Mouse (Mus musculus) CH12.LX (cell line): ENCODE results near the gene Tubb5. TPM values are rescaled to one million over a fixed set of nuclear protein-coding genes. Genes with fewer than 3 reads are reported as not detected.

ENCODE experiments used
- DNase-seq: peaks from one replicate; pipeline ENCODE4 v3.0.0-alpha.2; 2013; ENCODE audit errors: extremely low read depth
- H3K27ac ChIP-seq: 2 replicates; pipeline ENCODE4 v1.5.1; 2012; ENCODE audit warnings: low read depth, mild to moderate bottlenecking, control low read depth, moderate library complexity; ENCODE audit not compliant: insufficient read depth
- H3K27me3 ChIP-seq: replicated peaks from 2 replicates; pipeline ENCODE3; 2012; ENCODE audit warnings: inconsistent platforms
- H3K36me3 ChIP-seq, 2 experiments: replicated peaks in 1 of 2; 2 replicates each; pipeline versions ENCODE3 to v1.6.1; 2012; ENCODE audit warnings: inconsistent platforms in 1 of 2, low read length in 1 of 2, mild to moderate bottlenecking in 1 of 2, mixed read lengths in 1 of 2, moderate library complexity in 1 of 2; ENCODE audit not compliant: control insufficient read depth in 1 of 2, insufficient read depth in 1 of 2
- H3K4me1 ChIP-seq, 2 experiments: 2 replicates each; pipeline ENCODE4 v1.6.1; 2012; ENCODE audit warnings: inconsistent platforms in 1 of 2, moderate library complexity in 1 of 2; ENCODE audit not compliant: insufficient read depth in 2 of 2, control insufficient read depth in 1 of 2
- H3K4me2 ChIP-seq: 2 replicates; pipeline ENCODE4 v1.6.1; 2012; ENCODE audit warnings: low read depth, mild to moderate bottlenecking, control low read depth; ENCODE audit not compliant: poor library complexity, insufficient read depth, severe bottlenecking
- H3K4me3 ChIP-seq, 3 experiments: fragments of 150-350 bp in 1 of 3; sonication (generic) in 1 of 3; replicated peaks in 1 of 3; 2 replicates each; pipeline versions ENCODE3 to v1.5.1; 2011 to 2012; ENCODE audit warnings: low read depth in 2 of 3, low read length in 2 of 3, mild to moderate bottlenecking in 2 of 3, moderate library complexity in 2 of 3, control low read depth in 1 of 3, improper control_type of control experiment in 1 of 3, inconsistent platforms in 1 of 3, mixed read lengths in 1 of 3; ENCODE audit not compliant: poor library complexity in 1 of 3
- H3K79me2 ChIP-seq: replicated peaks from 2 replicates; pipeline ENCODE4 v1.6.1; 2012; ENCODE audit warnings: mild to moderate bottlenecking, moderate library complexity; ENCODE audit not compliant: control insufficient read depth, poor library complexity, insufficient read depth, severe bottlenecking; ENCODE audit errors: extremely low read depth
- H3K9ac ChIP-seq: 2 replicates; pipeline ENCODE4 v1.6.1; 2012; ENCODE audit warnings: low read depth, mild to moderate bottlenecking, control low read depth, moderate library complexity; ENCODE audit not compliant: insufficient read depth
- H3K9me3 ChIP-seq: replicated peaks from 2 replicates; pipeline ENCODE3; 2012; ENCODE audit warnings: low read length, inconsistent platforms, mixed read lengths
- BHLHE40 ChIP-seq: IDR thresholded peaks from 2 replicates; pipeline ENCODE4 v1.6.1; 2011; ENCODE audit warnings: mild to moderate bottlenecking, low read depth, low read length, improper control_type of control experiment
- CHD2 ChIP-seq: IDR thresholded peaks from 2 replicates; pipeline ENCODE4 v1.6.1; 2011; ENCODE audit warnings: low read length, improper control_type of control experiment
- CTCF ChIP-seq, 2 experiments: IDR thresholded peaks in 1 of 2; conservative IDR thresholded peaks in 1 of 2; 2 replicates each; pipeline ENCODE4 v1.5.1; 2011 to 2012; ENCODE audit warnings: low read depth in 2 of 2, low read length in 2 of 2, improper control_type of control experiment in 1 of 2, inconsistent platforms in 1 of 2, mild to moderate bottlenecking in 1 of 2, moderate library complexity in 1 of 2
- ELF1 ChIP-seq: IDR thresholded peaks from 2 replicates; pipeline ENCODE4 v1.6.1; 2014; ENCODE audit warnings: low read depth, mild to moderate bottlenecking, inconsistent platforms, low read length, improper control_type of control experiment
- EP300 ChIP-seq: IDR thresholded peaks from 2 replicates; pipeline ENCODE4 v1.6.1; 2011; ENCODE audit warnings: low read length, improper control_type of control experiment
- GABPA ChIP-seq: IDR thresholded peaks from 2 replicates; pipeline ENCODE4 v1.6.1; 2012; ENCODE audit warnings: low read depth, low read length, improper control_type of control experiment, inconsistent platforms; ENCODE audit not compliant: insufficient replicate concordance
- JUN ChIP-seq: IDR thresholded peaks from 2 replicates; pipeline ENCODE4 v1.6.1; 2011; ENCODE audit warnings: low read depth, mild to moderate bottlenecking, low read length, improper control_type of control experiment, moderate library complexity; ENCODE audit not compliant: insufficient read depth
- KAT2A ChIP-seq: IDR thresholded peaks from 2 replicates; pipeline ENCODE4 v1.6.1; 2012; ENCODE audit warnings: low read length, improper control_type of control experiment, inconsistent platforms; ENCODE audit not compliant: insufficient replicate concordance
- MAFK ChIP-seq: IDR thresholded peaks from 2 replicates; pipeline ENCODE4 v1.6.1; 2011; ENCODE audit warnings: low read length, improper control_type of control experiment; ENCODE audit not compliant: insufficient replicate concordance
- MAZ ChIP-seq: IDR thresholded peaks from 2 replicates; pipeline ENCODE4 v1.6.1; 2012; ENCODE audit warnings: low read depth, mild to moderate bottlenecking, inconsistent platforms, low read length, improper control_type of control experiment, moderate library complexity
- MEF2A ChIP-seq: IDR thresholded peaks from 2 replicates; pipeline ENCODE4 v1.6.1; 2014; ENCODE audit warnings: low read depth, mild to moderate bottlenecking, inconsistent platforms, low read length, improper control_type of control experiment, borderline replicate concordance
- MXI1 ChIP-seq: IDR thresholded peaks from 2 replicates; pipeline ENCODE4 v1.6.1; 2011; ENCODE audit warnings: mild to moderate bottlenecking, low read depth, low read length, improper control_type of control experiment
- MYC ChIP-seq: IDR thresholded peaks from 2 replicates; pipeline ENCODE4 v1.6.1; 2011; ENCODE audit warnings: low read depth, mild to moderate bottlenecking, improper control_type of control experiment, low read length
- NELFE ChIP-seq: IDR thresholded peaks from 2 replicates; pipeline ENCODE4 v1.6.1; 2011; ENCODE audit warnings: low read depth, low read length, improper control_type of control experiment
- POLR2A ChIP-seq: IDR thresholded peaks from 2 replicates; pipeline ENCODE4 v1.6.1; 2011; ENCODE audit warnings: low read depth, mild to moderate bottlenecking, improper control_type of control experiment, low read length
- RAD21 ChIP-seq: IDR thresholded peaks from 2 replicates; pipeline ENCODE4 v1.6.1; 2011; ENCODE audit warnings: low read depth, mild to moderate bottlenecking, low read length, improper control_type of control experiment, moderate library complexity
- SIN3A ChIP-seq: IDR thresholded peaks from 2 replicates; pipeline ENCODE4 v1.6.1; 2012; ENCODE audit warnings: low read length, improper control_type of control experiment, inconsistent platforms
- SMC3 ChIP-seq: IDR thresholded peaks from 2 replicates; pipeline ENCODE4 v1.6.1; 2011; ENCODE audit warnings: low read depth, low read length, improper control_type of control experiment
- TBP ChIP-seq: conservative IDR thresholded peaks from 2 replicates; pipeline ENCODE4 v1.6.1; 2011; ENCODE audit warnings: low read depth, low read length, improper control_type of control experiment
- UBTF ChIP-seq: IDR thresholded peaks from 2 replicates; pipeline ENCODE4 v1.6.1; 2012; ENCODE audit warnings: low read depth, mild to moderate bottlenecking, inconsistent platforms, low read length, improper control_type of control experiment, moderate library complexity
- ZC3H11A ChIP-seq: IDR thresholded peaks from 2 replicates; pipeline ENCODE4 v1.6.1; 2012; ENCODE audit warnings: low read depth, mild to moderate bottlenecking, inconsistent platforms, low read length, improper control_type of control experiment
- ZKSCAN1 ChIP-seq: IDR thresholded peaks from 2 replicates; pipeline ENCODE4 v1.6.1; 2012; ENCODE audit warnings: low read depth, inconsistent platforms, low read length, improper control_type of control experiment, borderline replicate concordance
- ZMIZ1 ChIP-seq: IDR thresholded peaks from 2 replicates; pipeline ENCODE4 v1.6.1; 2012; ENCODE audit warnings: low read depth, mild to moderate bottlenecking, inconsistent platforms, low read length, improper control_type of control experiment
- ZNF384 ChIP-seq: IDR thresholded peaks from 2 replicates; pipeline ENCODE4 v1.6.1; 2012; ENCODE audit warnings: low read depth, low read length, improper control_type of control experiment, inconsistent platforms
- dilution Hi-C: fragments of 300-500 bp; cut with MboI; formaldehyde crosslinking; loops from 2 replicates; pipeline ENCODE4 v1.14.3; 2020; ENCODE audit warnings: low sequenced_read_pairs; ENCODE audit not compliant: extremely low pct_unique_long_range_greater_than_20kb, extremely low pct_ligation_motif_present
- in situ Hi-C: fragments of 300-500 bp; cut with MboI; formaldehyde crosslinking; loops from 3 replicates; pipeline ENCODE4 v1.14.3; 2019; ENCODE audit warnings: low sequenced_read_pairs, low pct_ligation_motif_present, low pct_unique_long_range_greater_than_20kb, mixed read lengths
- polyA plus RNA-seq: library from polyadenylated mRNA; unstranded; fragments of >175 nt; gene quantifications from 2 replicates; pipeline ENCODE4 v1.2.1, GENCODE M21; 2012; ENCODE audit warnings: low read depth; ENCODE audit not compliant: insufficient read length
- total RNA-seq, 2 experiments: library from RNA; depleted of rRNA; stranded (reverse); fragments of 300-350 nt in 1 of 2; fragments of >200 nt in 1 of 2; gene quantifications; 2 replicates each; pipeline ENCODE4 v1.2.3; 2012 to 2014

The Tubb5 gene
- total and polyA plus RNA-seq, 3 experiments: 1,014 to 1,121 (median 1,053) TPM

GRCm38 (mm10) chr17:35822964-35823937 lies 14.9 kb downstream of the Tubb5 start, which contains the start of gene Flot1 (continued):
- TF ChIP-seq ZKSCAN1: no peak

DNA sequence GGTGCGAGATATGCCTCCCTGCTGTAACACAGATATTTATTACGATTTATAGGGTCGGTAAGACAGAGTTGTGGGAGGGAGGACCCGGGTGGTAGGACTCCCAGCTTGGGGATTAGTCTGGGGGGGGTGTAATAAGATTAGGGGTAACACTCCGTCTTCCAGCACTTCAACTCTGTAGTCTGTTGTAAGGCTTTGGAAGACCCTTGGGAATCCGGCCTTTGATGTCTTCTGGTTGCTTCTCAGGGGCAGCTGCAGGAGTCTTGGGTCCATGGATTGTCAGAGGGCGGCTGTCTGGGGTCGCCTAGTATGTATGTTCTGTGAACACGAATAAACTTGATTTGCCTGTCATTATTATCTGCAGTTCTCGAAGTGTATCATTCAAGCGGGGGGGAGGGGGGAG lies 15.5 kb downstream of the Tubb5 start:
- Histone ChIP-seq H3K36me3 (peaks cover 19 to 31% of the 10 kb centered on the region in 2 experiments), H3K27ac (peak overlapping the region; percentile 6; the same call in 1 of the 2 replicates), H3K9ac (peak overlapping the region; percentile 90), H3K4me1 (peaks cover 0 to 17% of the 10 kb centered on the region in 2 experiments; a peak in 2 of 4 replicates), H3K4me3 (peak overlapping the region; percentile 61 to 90 (median 69)), H3K9me3 (no peaks in the 10 kb centered on the region), H3K4me2 (peak overlapping the region; percentile 79), H3K79me2 (peaks cover 5% of the 10 kb centered on the region; the same call in 1 of the 2 replicates), H3K27me3 (no peaks in the 10 kb centered on the region)
- in situ Hi-C loops: no loop called here
- no peak for DNase-seq
- dilution Hi-C loops: no loop called here
- TF ChIP-seq MXI1: 0 out of 2 replicates have a peak, but pooled peaks have one; percentile 2
- TF ChIP-seq ZMIZ1: no peak
- no peak for TF ChIP-seq EP300
- TF ChIP-seq CHD2: no peak
- TF ChIP-seq SIN3A: peak; percentile 10; the same call in 1 of the 2 replicates
- TF ChIP-seq, all 38 proteins: peak for 2

DNA sequence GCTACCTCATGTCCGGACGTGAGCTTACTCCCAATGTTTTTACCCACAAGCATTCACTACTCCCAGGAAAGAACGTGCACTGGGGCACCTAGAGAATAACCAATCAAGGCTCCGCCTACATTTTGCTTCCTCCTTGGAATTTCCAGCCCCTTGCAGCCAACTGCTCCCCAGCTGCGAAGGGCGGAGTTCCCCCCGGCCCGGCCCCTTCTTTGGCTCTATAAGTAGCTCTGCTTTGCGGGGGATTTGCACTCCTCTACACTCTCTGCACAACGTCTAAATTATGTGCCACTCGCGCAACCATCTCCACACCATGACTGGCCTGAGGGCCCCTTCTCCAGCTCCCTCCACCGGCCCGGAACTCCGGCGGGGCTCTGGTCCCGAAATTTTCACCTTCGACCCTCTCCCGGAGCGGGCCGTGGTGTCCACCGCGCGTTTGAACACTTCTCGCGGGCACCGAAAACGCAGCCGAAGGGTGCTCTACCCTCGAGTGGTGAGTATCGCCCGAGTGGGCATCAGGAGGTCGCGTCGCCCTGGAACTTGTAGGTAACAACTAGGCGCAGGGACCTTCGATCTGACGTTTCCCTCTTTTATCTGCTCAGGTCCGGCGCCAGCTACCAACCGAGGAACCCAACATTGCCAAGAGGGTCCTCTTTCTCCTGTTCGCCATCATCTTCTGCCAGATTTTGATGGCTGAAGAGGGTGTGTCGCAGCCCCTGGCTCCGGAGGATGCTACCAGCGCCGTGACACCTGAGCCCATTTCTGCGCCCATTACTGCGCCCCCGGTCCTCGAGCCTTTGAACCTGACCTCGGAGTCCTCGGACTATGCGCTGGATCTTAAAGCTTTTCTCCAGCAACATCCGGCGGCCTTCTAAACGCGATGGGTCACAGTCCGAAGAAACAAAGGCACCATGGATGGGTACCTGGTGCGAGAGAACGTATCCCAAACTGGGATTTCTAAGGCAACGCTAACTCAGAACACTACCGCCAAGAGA lies 16.4 kb downstream of the Tubb5 start, which contains the start of gene Ier3:
TSS of gene Ier3 (plus strand) at position 246 of the 992 bp plus-strand sequence.
- Histone ChIP-seq H3K4me3 (peak within 1 kb of the TSS; percentile 61 to 90 (median 69)), H3K27me3 (no peaks in the 10 kb centered on the region), H3K4me1 (peaks cover 0 to 17% of the 10 kb centered on the region in 2 experiments; a peak in 2 of 4 replicates), H3K9ac (peak within 1 kb of the TSS; percentile 90), H3K79me2 (peaks cover 5% of the 10 kb centered on the region; the same call in 1 of the 2 replicates), H3K36me3 (peaks cover 12 to 23% of the 10 kb centered on the region in 2 experiments), H3K4me2 (peak within 1 kb of the TSS; percentile 79), H3K27ac (peak within 1 kb of the TSS; percentile 59), H3K9me3 (no peaks in the 10 kb centered on the region)
- dilution Hi-C loops: no loop called here
- in situ Hi-C loops: no loop called here
- DNase-seq: peak; percentile 71
- TF ChIP-seq ZC3H11A (no peak), TBP (peak; percentile 98), NELFE (peak; percentile 100), ZKSCAN1 (no peak), JUN (no peak), ZNF384 (no peak), GABPA (no peak), BHLHE40 (peak; percentile 81), MXI1 (no peak; the same call in none of the 2 replicates), CTCF (conservative IDR thresholded peaks at IDR 0.05 in 1 of 2, IDR thresholded peaks at IDR 0.05 in 1 of 2; ENCODE audit: low read depth in 2 of 2, low read length in 2 of 2) (no peak), KAT2A (no peak), UBTF (peak; percentile 56; the same call in 1 of the 2 replicates), ELF1 (no peak; the same call in 1 of the 2 replicates), MAZ (peak; percentile 86), MAFK (0 out of 2 replicates have a peak, but pooled peaks have one; percentile 8), POLR2A (peak; percentile 100), MEF2A (0 out of 2 replicates have a peak, but pooled peaks have one; percentile 7), RAD21 (no peak), SMC3 (no peak), MYC (0 out of 2 replicates have a peak, but pooled peaks have one; percentile 42)
